Mouse (Mus musculus) embryonic fibroblast, embryonic 13.5 days (primary cell): ENCODE measurements around the gene Car5b.

Experiments used
- CTCF ChIP-seq: IDR thresholded peaks from 2 replicates; pipeline ENCODE4 v1.5.1; 2011; ENCODE audit warnings: mild to moderate bottlenecking, control low read depth, low read length, moderate library complexity, borderline replicate concordance; ENCODE audit not compliant: insufficient read depth
- POLR2A ChIP-seq: IDR thresholded peaks from 2 replicates; pipeline ENCODE4 v1.6.1; 2011; ENCODE audit warnings: low read depth, mild to moderate bottlenecking, control low read depth, low read length, moderate library complexity

DNA sequence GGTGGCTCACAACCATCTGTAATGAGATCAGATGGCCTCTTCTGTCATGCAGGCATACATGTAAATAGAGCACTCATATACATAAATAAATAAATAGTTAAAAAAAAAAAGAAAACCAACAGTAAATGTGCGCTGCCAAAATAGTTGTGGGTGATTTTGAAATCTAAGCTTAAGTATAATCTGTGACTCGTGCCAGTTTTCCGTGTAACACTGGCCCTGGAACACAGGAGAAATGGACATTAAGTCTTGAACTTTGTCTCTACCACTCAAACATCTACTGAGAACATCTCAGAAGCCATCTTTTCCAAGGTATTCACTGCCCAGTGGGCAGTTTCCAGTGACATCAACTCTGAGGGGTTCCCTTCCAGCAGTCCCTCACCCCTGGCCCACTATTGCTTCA, 12.2 kb downstream of the Car5b start:
- TF ChIP-seq CTCF, result no peak
- no peak for TF ChIP-seq POLR2A
